Mouse (Mus musculus) olfactory bulb, adult 2 months (tissue): Measurements from ENCODE around the gene Pde6h.

Source experiments
- CTCF ChIP-seq: fragments of 200-500 bp; IDR thresholded peaks from 2 replicates; pipeline ENCODE4 v1.5.1; 2012; ENCODE audit warnings: low read depth, mild to moderate bottlenecking, low read length, moderate library complexity; ENCODE audit not compliant: insufficient read depth
- POLR2A ChIP-seq: fragments of 200-500 bp; IDR thresholded peaks from 2 replicates; pipeline ENCODE4 v1.6.1; 2012; ENCODE audit warnings: mild to moderate bottlenecking, low read depth, low read length, moderate library complexity; ENCODE audit not compliant: insufficient read depth

DNA sequence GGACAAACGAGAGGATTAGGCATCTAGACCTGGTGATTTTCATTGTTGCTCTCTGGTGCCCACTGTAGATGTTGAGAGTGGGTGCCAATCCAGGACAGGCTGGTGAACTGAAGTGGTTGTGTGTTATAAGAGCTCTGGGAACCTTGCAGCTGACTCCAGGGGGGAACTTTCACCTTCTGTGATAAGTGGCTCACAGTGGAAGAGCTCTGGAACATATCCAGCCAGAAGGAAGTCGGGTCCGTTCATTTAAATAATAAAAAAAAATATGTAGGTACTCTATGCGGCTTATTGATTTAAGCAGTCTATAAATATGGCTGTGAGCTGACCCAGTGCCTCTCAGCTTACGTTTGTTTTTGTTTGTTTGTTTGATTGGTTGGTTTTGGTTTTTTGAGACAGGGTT is 1.6 kb upstream of the Pde6h start, which contains the start of gene Erp27:
- TF ChIP-seq CTCF (no peak), POLR2A (no peak)
